Mouse (Mus musculus) ES-Bruce4 (cell line): ENCODE data around the gene Pam.

ENCODE experiments used
- CTCF ChIP-seq: IDR thresholded peaks from one replicate; pipeline ENCODE4 v1.8.1; 2011; ENCODE audit warnings: low read depth, low read length
- EP300 ChIP-seq: IDR thresholded peaks from 2 replicates; pipeline ENCODE4 v1.6.1; 2011; ENCODE audit warnings: low read depth, low read length; ENCODE audit not compliant: insufficient read depth
- POLR2A ChIP-seq: IDR thresholded peaks from one replicate; pipeline ENCODE4 v1.8.1; 2011; ENCODE audit warnings: low read length; ENCODE audit not compliant: insufficient read depth

DNA sequence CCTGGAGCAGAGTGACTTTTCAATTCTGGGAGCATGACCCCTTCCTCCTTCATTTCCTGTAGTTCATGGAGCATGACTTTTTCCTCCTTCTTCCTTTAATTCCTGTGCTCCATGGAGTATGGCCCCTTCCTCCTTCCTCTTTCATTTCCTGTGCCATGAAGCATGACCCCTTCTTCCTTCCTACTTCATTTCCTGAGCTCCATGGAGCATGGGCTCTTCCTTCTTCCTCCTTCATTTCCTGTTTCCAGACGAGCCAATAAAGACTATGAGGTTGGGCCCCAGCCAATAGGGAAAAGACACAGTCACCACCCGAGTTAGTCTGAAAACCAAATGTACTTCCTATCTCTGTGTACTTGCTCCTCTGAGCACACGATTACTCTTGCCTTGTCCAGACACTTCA is 103.5 kb downstream of the Pam start:
- no peak for TF ChIP-seq CTCF
- no peak for TF ChIP-seq EP300
- no peak for TF ChIP-seq POLR2A
